Mouse (Mus musculus) lung, embryonic 15.5 days (tissue): ENCODE data around the gene Mrps18a. TPM values are rescaled to one million over a fixed set of nuclear protein-coding genes. Genes with fewer than 3 reads are reported as not detected.

Experiments
- ATAC-seq: fragments of 200-750 bp; cut with Nextera tagmentation; 2 replicates; pipeline ENCODE4 v1.8.0; 2017; ENCODE audit warnings: moderate number of reproducible peaks, borderline replicate concordance; ENCODE audit not compliant: low FRiP score, low TSS enrichment; ENCODE audit errors: extremely low read depth
- H3K27ac ChIP-seq: fragments of 300-500 bp; sonication (generic); 2 replicates; pipeline ENCODE4 v1.5.1; 2015; ENCODE audit warnings: moderate library complexity, mild to moderate bottlenecking, inconsistent platforms
- H3K27me3 ChIP-seq: fragments of 300-500 bp; sonication (generic); 2 replicates; pipeline ENCODE4 v1.6.1; 2015; ENCODE audit warnings: inconsistent platforms
- H3K36me3 ChIP-seq: fragments of 300-500 bp; sonication (generic); 2 replicates; pipeline ENCODE4 v1.6.1; 2015; ENCODE audit warnings: inconsistent platforms
- H3K4me1 ChIP-seq: fragments of 300-500 bp; sonication (generic); 2 replicates; pipeline ENCODE4 v1.6.1; 2015; ENCODE audit warnings: inconsistent platforms
- H3K4me2 ChIP-seq: fragments of 300-500 bp; sonication (generic); 2 replicates; pipeline ENCODE4 v1.6.1; 2015; ENCODE audit warnings: inconsistent platforms, mild to moderate bottlenecking, moderate library complexity
- H3K4me3 ChIP-seq: fragments of 300-500 bp; sonication (generic); 2 replicates; pipeline ENCODE4 v1.5.1; 2015; ENCODE audit warnings: mild to moderate bottlenecking, inconsistent platforms
- H3K9ac ChIP-seq: fragments of 300-500 bp; sonication (generic); 2 replicates; pipeline ENCODE4 v1.6.1; 2015; ENCODE audit warnings: inconsistent platforms
- H3K9me3 ChIP-seq: fragments of 300-500 bp; sonication (generic); 2 replicates; pipeline ENCODE4 v1.6.1; 2016; ENCODE audit warnings: inconsistent platforms
- WGBS: fragments of 180-500 bp; shearing (Covaris S2); methylation state at CpG from one replicate; pipeline ENCODE4 v1.1.7; 2015; 5-methylcytosine and 5-hydroxymethylcytosine counted together
- polyA plus RNA-seq: library from polyadenylated mRNA; unstranded; fragments of >200 nt; fragmentation: Nextera tagmentation; extraction: Ambion mirVana; gene quantifications from 2 replicates; pipeline ENCODE4 v1.2.1, GENCODE M21; 2015

Gene Mrps18a
- polyA plus RNA-seq, 1 experiment from 2014 or later, result 143 TPM

GRCm38 (mm10) chr17:46167014-46167413 is 56.2 kb downstream of the Mrps18a start:
- Histone ChIP-seq H3K36me3 (peaks cover 74% of the 10 kb centered on the region), H3K9me3 (no peaks in the 10 kb centered on the region), H3K9ac (no peak overlapping the region), H3K27me3 (no peaks in the 10 kb centered on the region), H3K4me3 (no peak overlapping the region), H3K27ac (no peak overlapping the region), H3K4me2 (no peak overlapping the region), H3K4me1 (peaks cover 15% of the 10 kb centered on the region)
- 86% methylated on average over 11 of the region's 11 CpGs for WGBS
- ATAC-seq, result no peak

- no peak overlapping the region for H3K4me3 ChIP-seq
- 45% methylated on average over 5 of the region's 5 CpGs for WGBS
- H3K27ac ChIP-seq, result no peak overlapping the region
- H3K4me2 ChIP-seq, result no peak overlapping the region
- H3K27me3 ChIP-seq, result no peaks in the 10 kb centered on the region
- no peaks in the 10 kb centered on the region for H3K9me3 ChIP-seq
- peaks cover 87% of the 10 kb centered on the region for H3K36me3 ChIP-seq
- no peak for ATAC-seq
- no peak overlapping the region for H3K9ac ChIP-seq
- H3K4me1 ChIP-seq, result peaks cover 2% of the 10 kb centered on the region
Measured at GRCm38 (mm10) chr17:46168318-46168717, 57.5 kb downstream of the Mrps18a start.

GRCm38 (mm10) chr17:46168768-46169167 is 58.0 kb downstream of the Mrps18a start:
- Histone ChIP-seq H3K36me3 (peaks cover 89% of the 10 kb centered on the region), H3K4me3 (no peak overlapping the region), H3K27me3 (no peaks in the 10 kb centered on the region), H3K9me3 (no peaks in the 10 kb centered on the region), H3K4me2 (no peak overlapping the region), H3K9ac (no peak overlapping the region), H3K4me1 (no peaks in the 10 kb centered on the region), H3K27ac (no peak overlapping the region)
- 89% methylated on average over 5 of the region's 5 CpGs for WGBS
- no peak for ATAC-seq

GRCm38 (mm10) chr17:46170538-46170937 is 59.8 kb downstream of the Mrps18a start:
- Histone ChIP-seq H3K27ac (no peak overlapping the region), H3K27me3 (no peaks in the 10 kb centered on the region), H3K9ac (no peak overlapping the region), H3K9me3 (no peaks in the 10 kb centered on the region), H3K4me2 (no peak overlapping the region), H3K4me3 (no peak overlapping the region), H3K36me3 (peaks cover 84% of the 10 kb centered on the region), H3K4me1 (no peaks in the 10 kb centered on the region)
- no peak for ATAC-seq
- WGBS, result 71% methylated on average over 3 of the region's 3 CpGs

Other genes starting within 250 kb of the Mrps18a start
- gene Vegfa, start 78.6 kb upstream of the Mrps18a start, polyA plus RNA-seq, result 5.1 and 6.2 TPM in 2 replicates
- gene Rsph9, start 33.2 kb downstream of the Mrps18a start, polyA plus RNA-seq, result 17.0 and 19.4 TPM in 2 replicates
- gene Mad2l1bp, start 42.6 kb downstream of the Mrps18a start, polyA plus RNA-seq, result 50.3 and 51.8 TPM in 2 replicates
- 40.5 and 50.9 TPM in 2 replicates for gene Gtpbp2, start 50.0 kb downstream of the Mrps18a start, polyA plus RNA-seq
- 21.4 and 21.9 TPM in 2 replicates for gene Polh, start 91.7 kb downstream of the Mrps18a start, polyA plus RNA-seq
- 34.6 and 35.5 TPM in 2 replicates for gene Xpo5, start 91.8 kb downstream of the Mrps18a start, polyA plus RNA-seq
- gene Polr1c, start 137.1 kb downstream of the Mrps18a start, polyA plus RNA-seq, result 84.6 and 92.4 TPM in 2 replicates
- 102 and 118 TPM in 2 replicates for gene Yipf3, start 137.1 kb downstream of the Mrps18a start, polyA plus RNA-seq
- 0.66 and 0.79 TPM in 2 replicates for gene Lrrc73, start 142.5 kb downstream of the Mrps18a start, polyA plus RNA-seq
- gene Tjap1, start 172.0 kb downstream of the Mrps18a start, polyA plus RNA-seq, result 36.2 and 37.5 TPM in 2 replicates
- gene Dlk2, start 186.4 kb downstream of the Mrps18a start, polyA plus RNA-seq, result 0.93 and 1.7 TPM in 2 replicates
- 3.9 and 5.3 TPM in 2 replicates for gene Abcc10, start 217.4 kb downstream of the Mrps18a start, polyA plus RNA-seq